Mouse (Mus musculus): ENCODE measurements around the gene Golt1b. TPM values are rescaled to one million over a fixed set of nuclear protein-coding genes. Genes with fewer than 3 reads are reported as not detected.

The Golt1b gene
- total and polyA plus RNA-seq, 3 experiments = 45.3 to 54.7 TPM; not detected in 1

GRCm38 (mm10) chr6:142366473-142367018, 20.5 kb upstream of the Golt1b start:
- H3K27ac ChIP-seq (ENCODE audit: control insufficient read depth, low read depth, low read length) = no peak overlapping the region
- no peak overlapping the region for H3K9ac ChIP-seq (ENCODE audit: control insufficient read depth, low read depth, low read length, poor library complexity, severe bottlenecking)
- H3K36me3 ChIP-seq (ENCODE audit: control insufficient read depth in 1 of 2, insufficient read depth in 2 of 2, low read length in 2 of 2) = peaks cover 0 to 27% of the 10 kb centered on the region in 2 experiments; a peak in 2 of 4 replicates
- no peaks in the 10 kb centered on the region for H3K4me1 ChIP-seq (ENCODE audit: control insufficient read depth in 1 of 2, insufficient read depth in 2 of 2, low read length in 2 of 2)
- DNase-seq (ENCODE audit: low read depth, low spot score) = no peak
- no peaks in the 10 kb centered on the region for H3K79me2 ChIP-seq (ENCODE audit: control insufficient read depth, insufficient read depth, low read length, poor library complexity)
- H3K27me3 ChIP-seq (ENCODE audit: control insufficient read depth in 1 of 2, insufficient read depth in 2 of 2, low read length in 2 of 2) = no peaks in the 10 kb centered on the region
- no peaks in the 10 kb centered on the region for H3K9me3 ChIP-seq (replicated peaks; ENCODE audit: insufficient read depth, low read length)
- TF ChIP-seq UBTF (IDR thresholded peaks at IDR 0.05; ENCODE audit: borderline replicate concordance, insufficient read depth, low read depth, low read length) (no peak), MYB (IDR thresholded peaks at IDR 0.05; ENCODE audit: low read depth, low read length) (no peak), CTCF (IDR thresholded peaks at IDR 0.05 in 2 of 3, conservative IDR thresholded peaks at IDR 0.05 in 1 of 3; ENCODE audit: control insufficient read depth in 1 of 3, insufficient read depth in 1 of 3, low read depth in 2 of 3, low read length in 3 of 3, poor library complexity in 1 of 3, severe bottlenecking in 1 of 3) (no peak), JUND (IDR thresholded peaks at IDR 0.05; ENCODE audit: low read depth, low read length) (no peak), ZKSCAN1 (IDR thresholded peaks at IDR 0.05; ENCODE audit: low read depth, low read length) (no peak), TAL1 (IDR thresholded peaks at IDR 0.05; ENCODE audit: low read length) (no peak), ZC3H11A (IDR thresholded peaks at IDR 0.05; ENCODE audit: low read depth, low read length) (no peak), MYC (IDR thresholded peaks at IDR 0.05; ENCODE audit: low read depth, low read length) (no peak), GABPA (IDR thresholded peaks at IDR 0.05; ENCODE audit: low read depth, low read length) (no peak), MXI1 (IDR thresholded peaks at IDR 0.05; ENCODE audit: low read depth, low read length) (no peak), CHD1 (IDR thresholded peaks at IDR 0.05; ENCODE audit: low read depth, low read length) (no peak), ELF1 (IDR thresholded peaks at IDR 0.05; ENCODE audit: low read depth, low read length) (no peak), MAZ (IDR thresholded peaks at IDR 0.05; ENCODE audit: low read depth, low read length) (no peak), POLR2A (IDR thresholded peaks at IDR 0.05; ENCODE audit: control insufficient read depth in 1 of 2, insufficient read depth in 1 of 2, low read depth in 1 of 2, low read length in 2 of 2, poor library complexity in 1 of 2) (no peak), SIN3A (IDR thresholded peaks at IDR 0.05; ENCODE audit: low read length) (no peak), ZNF384 (IDR thresholded peaks at IDR 0.05; ENCODE audit: low read depth, low read length) (no peak), ZMIZ1 (IDR thresholded peaks at IDR 0.05; ENCODE audit: low read depth, low read length) (no peak), SMC3 (IDR thresholded peaks at IDR 0.05; ENCODE audit: low read depth, low read length) (no peak), NRF1 (IDR thresholded peaks at IDR 0.05; ENCODE audit: insufficient read depth, low read depth, low read length, poor library complexity, severe bottlenecking) (no peak)
- H3K4me3 ChIP-seq (ENCODE audit: control insufficient read depth in 1 of 2, insufficient read depth in 1 of 2, low read depth in 2 of 2, low read length in 2 of 2) = no peak overlapping the region

- H3K27me3 ChIP-seq (ENCODE audit: control insufficient read depth in 1 of 2, insufficient read depth in 2 of 2, low read length in 2 of 2) = no peaks in the 10 kb centered on the region
Measured at GRCm38 (mm10) chr6:142367565-142367964, 19.5 kb upstream of the Golt1b start.

More at GRCm38 (mm10) chr6:142367565-142367964, 19.5 kb upstream of the Golt1b start:
- Histone ChIP-seq H3K9me3 (replicated peaks; ENCODE audit: insufficient read depth, low read length) (no peaks in the 10 kb centered on the region), H3K79me2 (ENCODE audit: control insufficient read depth, insufficient read depth, low read length, poor library complexity) (no peaks in the 10 kb centered on the region), H3K4me3 (ENCODE audit: control insufficient read depth in 1 of 2, insufficient read depth in 1 of 2, low read depth in 2 of 2, low read length in 2 of 2) (no peak overlapping the region), H3K27ac (ENCODE audit: control insufficient read depth, low read depth, low read length) (no peak overlapping the region), H3K36me3 (ENCODE audit: control insufficient read depth in 1 of 2, insufficient read depth in 2 of 2, low read length in 2 of 2) (peaks cover 0 to 24% of the 10 kb centered on the region in 2 experiments; a peak in 2 of 4 replicates), H3K9ac (ENCODE audit: control insufficient read depth, low read depth, low read length, poor library complexity, severe bottlenecking) (no peak overlapping the region), H3K4me1 (ENCODE audit: control insufficient read depth in 1 of 2, insufficient read depth in 2 of 2, low read length in 2 of 2) (no peaks in the 10 kb centered on the region)
- TF ChIP-seq MYB (IDR thresholded peaks at IDR 0.05; ENCODE audit: low read depth, low read length) (no peak), SIN3A (IDR thresholded peaks at IDR 0.05; ENCODE audit: low read length) (no peak), MEF2A (IDR thresholded peaks at IDR 0.05; ENCODE audit: extremely low read depth, insufficient replicate concordance, low read depth, low read length, poor library complexity, severe bottlenecking) (no peak), MYC (IDR thresholded peaks at IDR 0.05; ENCODE audit: low read depth, low read length) (no peak), CHD1 (IDR thresholded peaks at IDR 0.05; ENCODE audit: low read depth, low read length) (no peak), ZC3H11A (IDR thresholded peaks at IDR 0.05; ENCODE audit: low read depth, low read length) (no peak), JUND (IDR thresholded peaks at IDR 0.05; ENCODE audit: low read depth, low read length) (no peak), MXI1 (IDR thresholded peaks at IDR 0.05; ENCODE audit: low read depth, low read length) (no peak), NRF1 (IDR thresholded peaks at IDR 0.05; ENCODE audit: insufficient read depth, low read depth, low read length, poor library complexity, severe bottlenecking) (no peak), ZNF384 (IDR thresholded peaks at IDR 0.05; ENCODE audit: low read depth, low read length) (no peak), POLR2AphosphoS5 (IDR thresholded peaks at IDR 0.05; ENCODE audit: borderline replicate concordance, low read depth, low read length) (no peak), RAD21 (IDR thresholded peaks at IDR 0.05; ENCODE audit: low read depth, low read length) (no peak), MAFK (IDR thresholded peaks at IDR 0.05; ENCODE audit: borderline replicate concordance, low read depth, low read length) (no peak), HCFC1 (IDR thresholded peaks at IDR 0.05; ENCODE audit: low read depth, low read length) (no peak), USF2 (IDR thresholded peaks at IDR 0.05; ENCODE audit: borderline replicate concordance in 1 of 2, insufficient read depth in 1 of 2, low read depth in 1 of 2, low read length in 2 of 2) (no peak), RCOR1 (IDR thresholded peaks at IDR 0.05; ENCODE audit: low read depth, low read length) (no peak)
- no peak for DNase-seq (ENCODE audit: low read depth, low spot score)
